30 mouse cellular contexts compared by ENCODE assay signal in genomic region chr19:56689493-56689892, GRCm38 (mm10). TPM values are rescaled to one million over a fixed set of nuclear protein-coding genes. Genes with fewer than 3 reads are reported as not detected.
A peak's percentile ranks its signal among the peaks of the same experiment; 100 is the strongest.
DNase-seq lines count a peak whose midpoint lies in the region; ATAC-seq and TF ChIP-seq lines count a peak whose summit lies in the region.
"Had no signal": no experiment of that assay in that cellular context is flagged by ENCODE, and none has a peak within 500 bp of the region (broad histone marks: within the 10 kb centered on the region; RNA-seq: fewer than 3 reads in every experiment).

No protein-coding gene starts in this region.

- TF ChIP-seq EP300 in heart, postnatal 0 days (IDR thresholded peaks at IDR 0.05; ENCODE audit: low read depth) = no peak

- H3K9me3 ChIP-seq in heart, embryonic 13.5 days = no peaks in the 10 kb centered on the region
- H3K9me3 ChIP-seq in heart, postnatal 0 days (replicated peaks; ENCODE audit: control insufficient read depth, low read length) = no peaks in the 10 kb centered on the region
- no peaks in the 10 kb centered on the region for H3K9me3 ChIP-seq in limb, embryonic 10.5 days (replicated peaks)
- H3K9me3 ChIP-seq: embryonic facial prominence, embryonic 12.5 days; embryonic facial prominence, embryonic 15.5 days; G1E; hindbrain, embryonic 10.5 days; hindbrain, embryonic 13.5 days; intestine, embryonic 15.5 days had no signal

- 63% methylated on average over 6 of the region's 6 CpGs for WGBS in heart, embryonic 13.5 days
- WGBS in heart, postnatal 0 days = 72% methylated on average over 6 of the region's 6 CpGs
- WGBS in limb, embryonic 10.5 days = 79% methylated on average over 6 of the region's 6 CpGs

- peaks cover 29% of the 10 kb centered on the region for H3K4me1 ChIP-seq in heart, embryonic 13.5 days
- peaks cover 13% of the 10 kb centered on the region; the same call in 1 of the 2 replicates for H3K4me1 ChIP-seq in heart, postnatal 0 days (ENCODE audit: control insufficient read depth, insufficient read depth)
- peaks cover 12% of the 10 kb centered on the region for H3K4me1 ChIP-seq in brown adipose tissue, adult 24 weeks (ENCODE audit: control insufficient read depth, insufficient read depth, insufficient read length, low read length)
- peaks cover 34% of the 10 kb centered on the region for H3K4me1 ChIP-seq in limb, embryonic 10.5 days
- H3K4me1 ChIP-seq: embryonic facial prominence, embryonic 12.5 days had no signal

- ATAC-seq in heart, embryonic 13.5 days (ENCODE audit: extremely low read depth, insufficient number of reproducible peaks, low FRiP score, low TSS enrichment) = no peak
- no peak for ATAC-seq in heart, postnatal 0 days (ENCODE audit: insufficient read depth, low read depth)
- ATAC-seq: forebrain, embryonic 14.5 days; forebrain, postnatal 0 days; hindbrain, embryonic 16.5 days; intestine, embryonic 15.5 days; Patski had no signal

- no peak overlapping the region for H3K4me3 ChIP-seq in heart, embryonic 13.5 days
- no peak overlapping the region for H3K4me3 ChIP-seq in heart, postnatal 0 days (ENCODE audit: low read depth, low read length)
- no peak overlapping the region for H3K4me3 ChIP-seq in brown adipose tissue, adult 24 weeks (ENCODE audit: insufficient read depth, low read depth, low read length)
- no peak overlapping the region for H3K4me3 ChIP-seq in limb, embryonic 10.5 days
- H3K4me3 ChIP-seq: embryonic facial prominence, embryonic 12.5 days; embryonic facial prominence, embryonic 15.5 days; gastrocnemius, adult 2 months; hindbrain, embryonic 10.5 days; hindbrain, embryonic 13.5 days; intestine, embryonic 15.5 days had no signal

- DNase-seq in heart, adult 8-10 months (ENCODE audit: low spot score) = no peak
- DNase-seq in heart, postnatal 0 days (ENCODE audit: low spot score) = no peak
- DNase-seq in heart, adult 18-20 months = no peak
- no peak for DNase-seq in limb, embryonic 10.5 days (ENCODE audit: low spot score)
- DNase-seq: adrenal gland, postnatal 10 days; adrenal gland, postnatal 36 days; B cell, adult 2 months; cerebellum, adult 11 months; cerebellum, adult 2 months; cerebellum, adult 9-11 months; cerebellum, postnatal 25 days; forebrain, postnatal 0 days; gastrocnemius, adult 2 months; gastrocnemius, postnatal 14 days; heart, adult 11 months; heart, postnatal 36 days; kidney, adult 11 months had no signal

- no peak overlapping the region for H3K4me2 ChIP-seq in heart, embryonic 13.5 days
- H3K4me2 ChIP-seq in heart, postnatal 0 days (ENCODE audit: low read depth, low read length) = no peak overlapping the region
- H3K4me2 ChIP-seq: embryonic facial prominence, embryonic 12.5 days; embryonic facial prominence, embryonic 15.5 days; hindbrain, embryonic 13.5 days; intestine, embryonic 15.5 days had no signal

- H3K9ac ChIP-seq in heart, embryonic 13.5 days = no peak overlapping the region
- no peak overlapping the region for H3K9ac ChIP-seq in heart, postnatal 0 days (replicated peaks; ENCODE audit: low read depth, low read length)
- H3K9ac ChIP-seq: embryonic facial prominence, embryonic 12.5 days; embryonic facial prominence, embryonic 15.5 days; forebrain, postnatal 0 days; hindbrain, embryonic 13.5 days; intestine, embryonic 15.5 days had no signal

- no peak for TF ChIP-seq CTCF in heart, postnatal 0 days (IDR thresholded peaks at IDR 0.05; ENCODE audit: low read depth)

- no peaks in the 10 kb centered on the region for H3K27me3 ChIP-seq in heart, embryonic 13.5 days (replicated peaks)
- no peaks in the 10 kb centered on the region for H3K27me3 ChIP-seq in heart, postnatal 0 days (ENCODE audit: control insufficient read depth, insufficient read depth, low read length)
- no peaks in the 10 kb centered on the region for H3K27me3 ChIP-seq in limb, embryonic 10.5 days (ENCODE audit: low read depth, poor library complexity, severe bottlenecking)
- H3K27me3 ChIP-seq: CH12.LX; embryonic facial prominence, embryonic 12.5 days; embryonic facial prominence, embryonic 15.5 days; hindbrain, embryonic 13.5 days; intestine, embryonic 15.5 days had no signal

- peak overlapping the region; percentile 58 for H3K27ac ChIP-seq in heart, embryonic 13.5 days (replicated peaks)
- peak overlapping the region; percentile 55 for H3K27ac ChIP-seq in heart, postnatal 0 days (ENCODE audit: low read depth)
- H3K27ac ChIP-seq in brown adipose tissue, adult 24 weeks (replicated peaks; ENCODE audit: low read depth, low read length) = peak overlapping the region; percentile 27
- H3K27ac ChIP-seq in limb, embryonic 10.5 days = no peak overlapping the region
- H3K27ac ChIP-seq: embryonic facial prominence, embryonic 12.5 days; embryonic facial prominence, embryonic 15.5 days; gastrocnemius, adult 2 months; hindbrain, embryonic 10.5 days; hindbrain, embryonic 13.5 days; intestine, embryonic 15.5 days had no signal

- H3K36me3 ChIP-seq in heart, embryonic 13.5 days = no peaks in the 10 kb centered on the region
- no peaks in the 10 kb centered on the region for H3K36me3 ChIP-seq in heart, postnatal 0 days (replicated peaks; ENCODE audit: control insufficient read depth, insufficient read depth, low read length)
- H3K36me3 ChIP-seq in limb, embryonic 10.5 days = no peaks in the 10 kb centered on the region
- H3K36me3 ChIP-seq: embryonic facial prominence, embryonic 12.5 days; embryonic facial prominence, embryonic 15.5 days; G1E; hindbrain, embryonic 10.5 days; hindbrain, embryonic 13.5 days; intestine, embryonic 15.5 days had no signal

RNA-seq across cellular contexts. Expression of gene Adrb1, which starts 32.5 kb away (rescaled TPM):
- 2.9 and 3.0 TPM in 2 replicates for polyA plus RNA-seq in heart, embryonic 13.5 days (2015; fragmentation: Nextera tagmentation; extraction: Ambion mirVana)
- total RNA-seq in heart, adult 8-10 months (2022) = 10 to 100 TPM; 19.4 to 26.8 (median 22.2) TPM
- total RNA-seq in heart, postnatal 0 days (2014; rRNA removed; ENCODE audit: low replicate concordance) = 30.2 and 31.3 TPM in 2 replicates
- 10.9 and 11.7 TPM in 2 replicates for polyA plus RNA-seq in heart, postnatal 0 days (2015; fragmentation: Nextera tagmentation; extraction: Ambion mirVana)
- total RNA-seq in heart, adult 18-20 months (2021) = 10 to 100 TPM; 15.6 to 15.8 TPM
- 21.8 and 23.9 TPM in 2 replicates for polyA plus RNA-seq in brown adipose tissue, adult 24 weeks (2012; ENCODE audit: insufficient read depth, insufficient read length, missing spikeins)
- 0.16 TPM in 1 of 2 replicates, not detected in the other for polyA plus RNA-seq in limb, embryonic 10.5 days (2016; fragmentation: Nextera tagmentation; extraction: Ambion mirVana)
- total RNA-seq: CH12.LX; common myeloid progenitor, adult 5-6 weeks had no signal
- polyA plus RNA-seq: G1E, Patski had no signal
